22 mouse cellular contexts compared by ENCODE assay signal in the genomic region with DNA sequence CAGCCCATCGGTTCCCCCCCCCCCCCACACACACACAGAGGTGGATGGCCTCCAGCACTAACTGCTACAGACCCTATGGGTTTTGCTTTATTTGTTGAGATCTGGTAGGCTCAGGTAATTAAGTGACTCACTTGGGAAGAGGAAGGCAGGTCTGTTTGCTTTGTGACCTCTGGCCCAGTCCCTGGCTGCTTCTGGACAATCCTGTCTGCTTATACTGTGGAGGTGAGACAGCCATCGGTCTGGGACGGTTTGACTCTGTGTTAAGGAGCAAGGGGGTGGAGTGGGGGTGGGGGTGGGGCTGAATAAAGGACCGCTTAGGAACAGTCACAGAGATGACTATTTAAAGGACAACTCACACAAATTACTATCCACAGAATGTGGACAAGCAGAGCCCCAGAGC. TPM values are rescaled to one million over a fixed set of nuclear protein-coding genes. Genes with fewer than 3 reads are reported as not detected.
A peak's percentile ranks its signal among the peaks of the same experiment; 100 is the strongest.
DNase-seq lines count a peak whose midpoint lies in the region; ATAC-seq and TF ChIP-seq lines count a peak whose summit lies in the region.
"Had no signal": no experiment of that assay in that cellular context is flagged by ENCODE, and none has a peak within 500 bp of the region (broad histone marks: within the 10 kb centered on the region; RNA-seq: fewer than 3 reads in every experiment).

No protein-coding gene starts in this region.

- H3K4me1 ChIP-seq in heart, postnatal 0 days (ENCODE audit: control insufficient read depth, insufficient read depth), result peaks cover 12% of the 10 kb centered on the region
- no peaks in the 10 kb centered on the region; the same call in 1 of the 2 replicates for H3K4me1 ChIP-seq in liver, embryonic 16.5 days (ENCODE audit: control insufficient read depth, low read depth, low read length)
- 0 out of 2 replicates have a peak, but pooled peaks cover 4% of the 10 kb centered on the region for H3K4me1 ChIP-seq in liver, embryonic 12.5 days
- H3K4me1 ChIP-seq in intestine, embryonic 16.5 days (ENCODE audit: control insufficient read depth, insufficient read depth, low read length), result peaks cover 19% of the 10 kb centered on the region
- H3K4me1 ChIP-seq in stomach, embryonic 16.5 days (ENCODE audit: control insufficient read depth, insufficient read depth, low read length), result 0 out of 2 replicates have a peak, but pooled peaks cover 3% of the 10 kb centered on the region
- H3K4me1 ChIP-seq in embryonic facial prominence, embryonic 10.5 days, result peaks cover 12% of the 10 kb centered on the region
- H3K4me1 ChIP-seq: lung, embryonic 15.5 days; midbrain, embryonic 12.5 days had no signal

- DNase-seq in heart, postnatal 0 days (ENCODE audit: low spot score), result no peak
- no peak for DNase-seq in heart, postnatal 25 days (ENCODE audit: low spot score)
- no peak for DNase-seq in embryonic facial prominence, embryonic 10.5 days (ENCODE audit: low spot score)
- DNase-seq: cerebellum, adult 9-11 months; gastrocnemius, postnatal 14 days; right cerebral cortex, postnatal 25 days; thymus, postnatal 36 days had no signal

- H3K9me3 ChIP-seq in heart, postnatal 0 days (replicated peaks; ENCODE audit: control insufficient read depth, low read length), result no peaks in the 10 kb centered on the region
- no peaks in the 10 kb centered on the region for H3K9me3 ChIP-seq in liver, embryonic 16.5 days (replicated peaks; ENCODE audit: control insufficient read depth, low read length)
- no peaks in the 10 kb centered on the region for H3K9me3 ChIP-seq in liver, embryonic 12.5 days (replicated peaks)
- H3K9me3 ChIP-seq in intestine, embryonic 16.5 days (ENCODE audit: control insufficient read depth, low read length), result no peaks in the 10 kb centered on the region
- H3K9me3 ChIP-seq in stomach, embryonic 16.5 days (replicated peaks; ENCODE audit: control insufficient read depth, low read length), result no peaks in the 10 kb centered on the region
- no peaks in the 10 kb centered on the region for H3K9me3 ChIP-seq in embryonic facial prominence, embryonic 10.5 days
- H3K9me3 ChIP-seq: embryonic facial prominence, embryonic 15.5 days; heart, embryonic 12.5 days; hindbrain, embryonic 10.5 days; limb, embryonic 13.5 days; lung, embryonic 15.5 days; midbrain, embryonic 12.5 days had no signal

- no peak overlapping the region for H3K9ac ChIP-seq in heart, postnatal 0 days (replicated peaks; ENCODE audit: low read depth, low read length)
- H3K9ac ChIP-seq in liver, embryonic 16.5 days (ENCODE audit: low read depth, low read length), result no peak overlapping the region
- H3K9ac ChIP-seq in liver, embryonic 12.5 days, result no peak overlapping the region
- H3K9ac ChIP-seq in intestine, embryonic 16.5 days (ENCODE audit: low read depth, low read length), result no peak overlapping the region
- H3K9ac ChIP-seq in stomach, embryonic 16.5 days (ENCODE audit: low read length), result no peak overlapping the region
- H3K9ac ChIP-seq: embryonic facial prominence, embryonic 15.5 days; heart, embryonic 12.5 days; limb, embryonic 13.5 days; lung, embryonic 15.5 days; midbrain, embryonic 12.5 days had no signal

- TF ChIP-seq EP300 in heart, postnatal 0 days (IDR thresholded peaks at IDR 0.05; ENCODE audit: low read depth), result no peak

- no peak for TF ChIP-seq CTCF in heart, postnatal 0 days (IDR thresholded peaks at IDR 0.05; ENCODE audit: low read depth)

- no peak overlapping the region for H3K4me2 ChIP-seq in heart, postnatal 0 days (ENCODE audit: low read depth, low read length)
- no peak overlapping the region for H3K4me2 ChIP-seq in liver, embryonic 16.5 days (ENCODE audit: low read depth, low read length)
- no peak overlapping the region for H3K4me2 ChIP-seq in liver, embryonic 12.5 days
- no peak overlapping the region for H3K4me2 ChIP-seq in intestine, embryonic 16.5 days (ENCODE audit: low read depth, low read length)
- H3K4me2 ChIP-seq in stomach, embryonic 16.5 days (ENCODE audit: low read depth, low read length), result no peak overlapping the region
- H3K4me2 ChIP-seq: embryonic facial prominence, embryonic 15.5 days; heart, embryonic 12.5 days; limb, embryonic 13.5 days; lung, embryonic 15.5 days; midbrain, embryonic 12.5 days had no signal

- 0 out of 2 replicates have a peak, but pooled peaks have one; percentile 10 for ATAC-seq in heart, postnatal 0 days (ENCODE audit: insufficient read depth, low read depth)
- ATAC-seq in liver, embryonic 16.5 days (ENCODE audit: low read depth), result peak; percentile 67
- no peak for ATAC-seq in liver, embryonic 12.5 days
- ATAC-seq in intestine, embryonic 16.5 days, result peak; percentile 80
- peak; percentile 79 for ATAC-seq in stomach, embryonic 16.5 days (ENCODE audit: insufficient read depth, low FRiP score)
- ATAC-seq in erythroid progenitor cell, adult 5-6 weeks (replicated peaks; ENCODE audit: low FRiP score, poor library complexity, severe bottlenecking), result no peak
- ATAC-seq: Patski had no signal

- H3K27me3 ChIP-seq in heart, postnatal 0 days (ENCODE audit: control insufficient read depth, insufficient read depth, low read length), result no peaks in the 10 kb centered on the region
- H3K27me3 ChIP-seq in liver, embryonic 16.5 days (ENCODE audit: control insufficient read depth, insufficient read depth, low read depth, low read length), result no peaks in the 10 kb centered on the region
- H3K27me3 ChIP-seq in liver, embryonic 12.5 days (replicated peaks), result no peaks in the 10 kb centered on the region
- H3K27me3 ChIP-seq in intestine, embryonic 16.5 days (replicated peaks; ENCODE audit: control insufficient read depth, insufficient read depth, low read length), result no peaks in the 10 kb centered on the region
- no peaks in the 10 kb centered on the region for H3K27me3 ChIP-seq in stomach, embryonic 16.5 days (ENCODE audit: control insufficient read depth, insufficient read depth, low read length)
- H3K27me3 ChIP-seq in embryonic facial prominence, embryonic 10.5 days (replicated peaks; ENCODE audit: low read depth, poor library complexity, severe bottlenecking), result no peaks in the 10 kb centered on the region
- H3K27me3 ChIP-seq: embryonic facial prominence, embryonic 15.5 days; heart, embryonic 12.5 days; limb, embryonic 13.5 days; lung, embryonic 15.5 days; midbrain, embryonic 12.5 days had no signal

- H3K36me3 ChIP-seq in heart, postnatal 0 days (replicated peaks; ENCODE audit: control insufficient read depth, insufficient read depth, low read length), result no peaks in the 10 kb centered on the region
- H3K36me3 ChIP-seq in liver, embryonic 16.5 days (ENCODE audit: control insufficient read depth, insufficient read depth), result no peaks in the 10 kb centered on the region
- no peaks in the 10 kb centered on the region for H3K36me3 ChIP-seq in liver, embryonic 12.5 days
- no peaks in the 10 kb centered on the region for H3K36me3 ChIP-seq in intestine, embryonic 16.5 days (ENCODE audit: control insufficient read depth, insufficient read depth, low read length)
- no peaks in the 10 kb centered on the region for H3K36me3 ChIP-seq in stomach, embryonic 16.5 days (ENCODE audit: control insufficient read depth, insufficient read depth, low read length)
- H3K36me3 ChIP-seq in embryonic facial prominence, embryonic 10.5 days (replicated peaks), result no peaks in the 10 kb centered on the region
- H3K36me3 ChIP-seq: embryonic facial prominence, embryonic 15.5 days; heart, embryonic 12.5 days; hindbrain, embryonic 10.5 days; limb, embryonic 13.5 days; lung, embryonic 15.5 days; midbrain, embryonic 12.5 days had no signal

- intact Hi-C loops in heart, postnatal 25 days (cut with DNase I), result no loop called here

- peak overlapping the region; percentile 14; the same call in 1 of the 2 replicates for H3K27ac ChIP-seq in heart, postnatal 0 days (ENCODE audit: low read depth)
- H3K27ac ChIP-seq in liver, embryonic 16.5 days (ENCODE audit: low read length), result peak overlapping the region; percentile 32; the same call in 1 of the 2 replicates
- no peak overlapping the region for H3K27ac ChIP-seq in liver, embryonic 12.5 days
- H3K27ac ChIP-seq in intestine, embryonic 16.5 days (ENCODE audit: low read length), result no peak overlapping the region
- peak overlapping the region; percentile 13; the same call in 1 of the 2 replicates for H3K27ac ChIP-seq in stomach, embryonic 16.5 days (ENCODE audit: low read length)
- H3K27ac ChIP-seq in embryonic facial prominence, embryonic 10.5 days (replicated peaks), result no peak overlapping the region
- H3K27ac ChIP-seq: embryonic facial prominence, embryonic 15.5 days; hindbrain, embryonic 10.5 days; limb, embryonic 13.5 days; lung, embryonic 15.5 days; macrophage; midbrain, embryonic 12.5 days had no signal

- H3K4me3 ChIP-seq in heart, postnatal 0 days (ENCODE audit: low read depth, low read length), result no peak overlapping the region
- H3K4me3 ChIP-seq in liver, embryonic 16.5 days (ENCODE audit: low read depth, low read length), result no peak overlapping the region
- H3K4me3 ChIP-seq in liver, embryonic 12.5 days, result no peak overlapping the region
- H3K4me3 ChIP-seq in intestine, embryonic 16.5 days (ENCODE audit: low read length), result no peak overlapping the region
- H3K4me3 ChIP-seq in stomach, embryonic 16.5 days (replicated peaks; ENCODE audit: low read length), result no peak overlapping the region
- H3K4me3 ChIP-seq in embryonic facial prominence, embryonic 10.5 days, result no peak overlapping the region
- H3K4me3 ChIP-seq: embryonic facial prominence, embryonic 15.5 days; heart, embryonic 12.5 days; hindbrain, embryonic 10.5 days; limb, embryonic 13.5 days; lung, embryonic 15.5 days; midbrain, embryonic 12.5 days had no signal

- WGBS in heart, postnatal 0 days, result 39% methylated on average over 4 of the region's 4 CpGs
- WGBS in liver, embryonic 16.5 days (ENCODE audit: insufficient replicate concordance), result 38% methylated on average over 4 of the region's 4 CpGs
- 39% methylated on average over 4 of the region's 4 CpGs for WGBS in liver, embryonic 12.5 days (ENCODE audit: insufficient replicate concordance)
- 18% methylated on average over 4 of the region's 4 CpGs for WGBS in intestine, embryonic 16.5 days
- WGBS in stomach, embryonic 16.5 days, result 31% methylated on average over 4 of the region's 4 CpGs
- 39% methylated on average over 4 of the region's 4 CpGs for WGBS in embryonic facial prominence, embryonic 10.5 days

RNA-seq across cellular contexts. Expression of a gene that starts 17.8 kb away (rescaled TPM):
- 114 and 121 TPM in 2 replicates for total RNA-seq in heart, postnatal 0 days (2014; rRNA removed; ENCODE audit: low replicate concordance)
- polyA plus RNA-seq in heart, postnatal 0 days (2015; fragmentation: Nextera tagmentation; extraction: Ambion mirVana), result 112 and 115 TPM in 2 replicates
- 100 to 1,000 TPM; 272 to 339 TPM for total RNA-seq in heart, postnatal 25 days (2021)
- 168 and 194 TPM in 2 replicates for polyA plus RNA-seq in liver, embryonic 16.5 days (2015; fragmentation: Nextera tagmentation; extraction: Ambion mirVana)
- 57.5 and 59.3 TPM in 2 replicates for polyA plus RNA-seq in liver, embryonic 12.5 days (2016; fragmentation: Nextera tagmentation; extraction: Ambion mirVana)
- 325 and 488 TPM in 2 replicates for polyA plus RNA-seq in intestine, embryonic 16.5 days (2015; fragmentation: Nextera tagmentation; extraction: Ambion mirVana)
- polyA plus RNA-seq in stomach, embryonic 16.5 days (2015; fragmentation: Nextera tagmentation; extraction: Ambion mirVana), result 103 and 124 TPM in 2 replicates
- 0.42 and 7.6 TPM in 2 replicates for total RNA-seq in erythroid progenitor cell, adult 5-6 weeks (2015; ENCODE audit: low replicate concordance)
- 0.90 and 2.8 TPM in 2 replicates for total RNA-seq in erythroid progenitor cell, adult 5-6 weeks (2017; ENCODE audit: low replicate concordance)
- 16.4 and 16.6 TPM in 2 replicates for polyA plus RNA-seq in embryonic facial prominence, embryonic 10.5 days (2016; fragmentation: Nextera tagmentation; extraction: Ambion mirVana)

RNA-seq across cellular contexts. Expression of a gene that starts 38.1 kb away (rescaled TPM):
- not detected in 2 replicates for total RNA-seq in heart, postnatal 0 days (2014; rRNA removed; ENCODE audit: low replicate concordance)
- 0.25 and 0.40 TPM in 2 replicates for polyA plus RNA-seq in heart, postnatal 0 days (2015; fragmentation: Nextera tagmentation; extraction: Ambion mirVana)
- total RNA-seq in heart, postnatal 25 days (2021), result not detected
- polyA plus RNA-seq in liver, embryonic 16.5 days (2015; fragmentation: Nextera tagmentation; extraction: Ambion mirVana), result 23.8 and 24.9 TPM in 2 replicates
- polyA plus RNA-seq in liver, embryonic 12.5 days (2016; fragmentation: Nextera tagmentation; extraction: Ambion mirVana), result 28.8 and 33.9 TPM in 2 replicates
- polyA plus RNA-seq in intestine, embryonic 16.5 days (2015; fragmentation: Nextera tagmentation; extraction: Ambion mirVana), result 234 and 306 TPM in 2 replicates
- 31.3 and 33.7 TPM in 2 replicates for polyA plus RNA-seq in stomach, embryonic 16.5 days (2015; fragmentation: Nextera tagmentation; extraction: Ambion mirVana)
- 8.6 and 18.4 TPM in 2 replicates for total RNA-seq in erythroid progenitor cell, adult 5-6 weeks (2015; ENCODE audit: low replicate concordance)
- 2.3 TPM in 1 of 2 replicates, not detected in the other for total RNA-seq in erythroid progenitor cell, adult 5-6 weeks (2017; ENCODE audit: low replicate concordance)
- polyA plus RNA-seq in embryonic facial prominence, embryonic 10.5 days (2016; fragmentation: Nextera tagmentation; extraction: Ambion mirVana), result 38.5 and 46.1 TPM in 2 replicates
- total RNA-seq: layer of hippocampus, postnatal 14 days had no signal
- polyA plus RNA-seq: Patski; testis, adult 2 months had no signal

RNA-seq across cellular contexts. Expression of a gene that starts 59.3 kb away (rescaled TPM):
- 37.2 and 38.1 TPM in 2 replicates for total RNA-seq in heart, postnatal 0 days (2014; rRNA removed; ENCODE audit: low replicate concordance)
- polyA plus RNA-seq in heart, postnatal 0 days (2015; fragmentation: Nextera tagmentation; extraction: Ambion mirVana), result 11.1 and 11.8 TPM in 2 replicates
- total RNA-seq in heart, postnatal 25 days (2021), result 10 to 100 TPM; 24.9 to 26.3 TPM
- 7.6 and 8.2 TPM in 2 replicates for polyA plus RNA-seq in liver, embryonic 16.5 days (2015; fragmentation: Nextera tagmentation; extraction: Ambion mirVana)
- 13.5 and 15.1 TPM in 2 replicates for polyA plus RNA-seq in liver, embryonic 12.5 days (2016; fragmentation: Nextera tagmentation; extraction: Ambion mirVana)
- polyA plus RNA-seq in intestine, embryonic 16.5 days (2015; fragmentation: Nextera tagmentation; extraction: Ambion mirVana), result 17.4 and 18.3 TPM in 2 replicates
- 14.4 and 14.8 TPM in 2 replicates for polyA plus RNA-seq in stomach, embryonic 16.5 days (2015; fragmentation: Nextera tagmentation; extraction: Ambion mirVana)
- total RNA-seq in erythroid progenitor cell, adult 5-6 weeks (2015; ENCODE audit: low replicate concordance), result 10.5 and 32.4 TPM in 2 replicates
- 9.6 and 15.6 TPM in 2 replicates for total RNA-seq in erythroid progenitor cell, adult 5-6 weeks (2017; ENCODE audit: low replicate concordance)
- polyA plus RNA-seq in embryonic facial prominence, embryonic 10.5 days (2016; fragmentation: Nextera tagmentation; extraction: Ambion mirVana), result 11.0 and 12.1 TPM in 2 replicates

Comparison
In these comparisons a context has a peak if more than half of its experiments do, and no peak if none do; other contexts are left out.
1. ATAC-seq: peak in heart, postnatal 0 days (single experiment), liver, embryonic 16.5 days (single experiment), intestine, embryonic 16.5 days (single experiment) and stomach, embryonic 16.5 days (single experiment); none in liver, embryonic 12.5 days (single experiment) and erythroid progenitor cell, adult 5-6 weeks (single experiment).
2. H3K27ac ChIP-seq: peak in heart, postnatal 0 days (single experiment), liver, embryonic 16.5 days (single experiment) and stomach, embryonic 16.5 days (single experiment); none in liver, embryonic 12.5 days (single experiment), intestine, embryonic 16.5 days (single experiment) and embryonic facial prominence, embryonic 10.5 days (single experiment).
3. RNA of a gene that starts 38.1 kb away (polyA plus RNA-seq): 234 to 306 TPM in intestine, embryonic 16.5 days, 38.5 to 46.1 TPM in embryonic facial prominence, embryonic 10.5 days, 28.8 to 33.9 TPM in liver, embryonic 12.5 days, 31.3 to 33.7 TPM in stomach, embryonic 16.5 days and 23.8 to 24.9 TPM in liver, embryonic 16.5 days; 0.25 to 0.40 TPM in heart, postnatal 0 days; every median in the first group is over 10 times any median in the second.